8 mouse cellular contexts compared by ENCODE assay signal in genomic region chr4:108869730-108870374, GRCm38 (mm10). TPM values are rescaled to one million over a fixed set of nuclear protein-coding genes. Genes with fewer than 3 reads are reported as not detected.
DNase-seq lines count a peak whose midpoint lies in the region; ATAC-seq and TF ChIP-seq lines count a peak whose summit lies in the region.

No protein-coding gene starts in this region.

- H3K4me3 ChIP-seq in heart, embryonic 12.5 days = no peak overlapping the region
- no peak overlapping the region for H3K4me3 ChIP-seq in cortical plate, adult 2 months (ENCODE audit: insufficient read depth, low read length)
- H3K4me3 ChIP-seq in intestine, embryonic 16.5 days (ENCODE audit: low read length) = no peak overlapping the region
- no peak overlapping the region for H3K4me3 ChIP-seq in midbrain, embryonic 13.5 days (replicated peaks)

- 32% methylated on average over 10 of the region's 10 CpGs for WGBS in heart, embryonic 12.5 days
- 35% methylated on average over 10 of the region's 10 CpGs for WGBS in intestine, embryonic 16.5 days
- WGBS in midbrain, embryonic 13.5 days = 37% methylated on average over 10 of the region's 10 CpGs

- H3K27ac ChIP-seq in heart, embryonic 12.5 days (ENCODE audit: poor library complexity, severe bottlenecking) = no peak overlapping the region
- H3K27ac ChIP-seq in cortical plate, adult 2 months (ENCODE audit: insufficient read depth, low read length) = no peak overlapping the region
- H3K27ac ChIP-seq in intestine, embryonic 16.5 days (ENCODE audit: low read length) = no peak overlapping the region
- H3K27ac ChIP-seq in midbrain, embryonic 13.5 days = no peak overlapping the region

- no peak overlapping the region for H3K4me2 ChIP-seq in heart, embryonic 12.5 days
- no peak overlapping the region for H3K4me2 ChIP-seq in intestine, embryonic 16.5 days (ENCODE audit: low read depth, low read length)
- no peak overlapping the region for H3K4me2 ChIP-seq in midbrain, embryonic 13.5 days (replicated peaks)

- H3K36me3 ChIP-seq in heart, embryonic 12.5 days = no peaks in the 10 kb centered on the region
- H3K36me3 ChIP-seq in intestine, embryonic 16.5 days (ENCODE audit: control insufficient read depth, insufficient read depth, low read length) = no peaks in the 10 kb centered on the region
- peaks cover under 1% of the 10 kb centered on the region for H3K36me3 ChIP-seq in midbrain, embryonic 13.5 days

- no peaks in the 10 kb centered on the region for H3K4me1 ChIP-seq in heart, embryonic 12.5 days (replicated peaks)
- no peaks in the 10 kb centered on the region; the same call in 1 of the 2 replicates for H3K4me1 ChIP-seq in cortical plate, adult 2 months (ENCODE audit: control insufficient read depth, insufficient read depth, low read length)
- H3K4me1 ChIP-seq in intestine, embryonic 16.5 days (ENCODE audit: control insufficient read depth, insufficient read depth, low read length) = no peaks in the 10 kb centered on the region
- H3K4me1 ChIP-seq in midbrain, embryonic 13.5 days (replicated peaks) = no peaks in the 10 kb centered on the region

- ATAC-seq in heart, embryonic 12.5 days (ENCODE audit: insufficient number of reproducible peaks, low FRiP score) = no peak
- peak; percentile 72 for ATAC-seq in intestine, embryonic 16.5 days
- peak; percentile 92 for ATAC-seq in midbrain, embryonic 13.5 days

- TF ChIP-seq CTCF in cortical plate, adult 2 months (IDR thresholded peaks at IDR 0.05; ENCODE audit: extremely low read depth, insufficient read depth, low read length) = peak; percentile 99

- no peaks in the 10 kb centered on the region for H3K27me3 ChIP-seq in heart, embryonic 12.5 days (replicated peaks)
- no peaks in the 10 kb centered on the region for H3K27me3 ChIP-seq in intestine, embryonic 16.5 days (replicated peaks; ENCODE audit: control insufficient read depth, insufficient read depth, low read length)
- no peaks in the 10 kb centered on the region for H3K27me3 ChIP-seq in midbrain, embryonic 13.5 days

- H3K9ac ChIP-seq in heart, embryonic 12.5 days = no peak overlapping the region
- H3K9ac ChIP-seq in intestine, embryonic 16.5 days (ENCODE audit: low read depth, low read length) = no peak overlapping the region
- no peak overlapping the region for H3K9ac ChIP-seq in midbrain, embryonic 13.5 days (replicated peaks)

- DNase-seq in heart, adult 11 months = peak; percentile 91
- DNase-seq in gastrocnemius, adult 8-10 months (ENCODE audit: low spot score in 2 of 2) = peak; percentile 42 to 65
- DNase-seq in left cerebral cortex, postnatal 14 days (ENCODE audit: low spot score in 2 of 2) = peak; percentile 94 to 98
- DNase-seq in spleen, adult 12 weeks (ENCODE audit: low spot score) = peak; percentile 57

- intact Hi-C loops in left cerebral cortex, postnatal 14 days (cut with DNase I) = loop anchor here (1.0 to 10.0 kb wide), 2 partner anchors 106 to 295 kb away; no protein-coding TSS in a partner anchor

- TF ChIP-seq POLR2A in cortical plate, adult 2 months (IDR thresholded peaks at IDR 0.05; ENCODE audit: extremely low read depth, insufficient read depth, low read length) = no peak

- H3K9me3 ChIP-seq in heart, embryonic 12.5 days (replicated peaks) = no peaks in the 10 kb centered on the region
- H3K9me3 ChIP-seq in intestine, embryonic 16.5 days (ENCODE audit: control insufficient read depth, low read length) = no peaks in the 10 kb centered on the region
- no peaks in the 10 kb centered on the region for H3K9me3 ChIP-seq in midbrain, embryonic 13.5 days

RNA-seq across cellular contexts. Expression of gene Rab3b, which starts 9.0 kb away (rescaled TPM):
- 6.7 and 7.2 TPM in 2 replicates for polyA plus RNA-seq in heart, embryonic 12.5 days (2016; fragmentation: Nextera tagmentation; extraction: Ambion mirVana)
- polyA plus RNA-seq in cortical plate, adult 2 months (2012; rRNA removed) = 107 and 115 TPM in 2 replicates
- total RNA-seq in gastrocnemius, adult 8-10 months (2022) = not detected
- polyA plus RNA-seq in intestine, embryonic 16.5 days (2015; fragmentation: Nextera tagmentation; extraction: Ambion mirVana) = 8.6 and 9.8 TPM in 2 replicates
- total RNA-seq in left cerebral cortex, postnatal 14 days (2021) = 100 to 1,000 TPM; 106 to 123 TPM
- polyA plus RNA-seq in midbrain, embryonic 13.5 days (2015; fragmentation: Nextera tagmentation; extraction: Ambion mirVana) = 69.7 and 79.4 TPM in 2 replicates

RNA-seq across cellular contexts. Expression of gene A730015C16Rik, which starts 21.4 kb away (rescaled TPM):
- 1.7 and 2.0 TPM in 2 replicates for polyA plus RNA-seq in heart, embryonic 12.5 days (2016; fragmentation: Nextera tagmentation; extraction: Ambion mirVana)
- 0.32 TPM in 1 of 2 replicates, not detected in the other for polyA plus RNA-seq in cortical plate, adult 2 months (2012; rRNA removed)
- under 1 TPM in 1 of 4 experiments, not detected in 3; 0.22 TPM for total RNA-seq in gastrocnemius, adult 8-10 months (2022)
- 0.83 and 1.1 TPM in 2 replicates for polyA plus RNA-seq in intestine, embryonic 16.5 days (2015; fragmentation: Nextera tagmentation; extraction: Ambion mirVana)
- total RNA-seq in left cerebral cortex, postnatal 14 days (2021) = under 1 TPM; 0.27 to 0.40 TPM
- polyA plus RNA-seq in midbrain, embryonic 13.5 days (2015; fragmentation: Nextera tagmentation; extraction: Ambion mirVana) = 2.5 and 2.6 TPM in 2 replicates

RNA-seq across cellular contexts. Expression of gene Kti12, which starts 22.3 kb away (rescaled TPM):
- 25.9 and 30.8 TPM in 2 replicates for polyA plus RNA-seq in heart, embryonic 12.5 days (2016; fragmentation: Nextera tagmentation; extraction: Ambion mirVana)
- polyA plus RNA-seq in cortical plate, adult 2 months (2012; rRNA removed) = 18.3 and 18.4 TPM in 2 replicates
- 10 to 100 TPM; 23.2 to 28.8 (median 27.3) TPM for total RNA-seq in gastrocnemius, adult 8-10 months (2022)
- polyA plus RNA-seq in intestine, embryonic 16.5 days (2015; fragmentation: Nextera tagmentation; extraction: Ambion mirVana) = 52.4 and 53.2 TPM in 2 replicates
- total RNA-seq in left cerebral cortex, postnatal 14 days (2021) = 10 to 100 TPM; 15.5 to 16.6 TPM
- 30.6 and 30.9 TPM in 2 replicates for polyA plus RNA-seq in midbrain, embryonic 13.5 days (2015; fragmentation: Nextera tagmentation; extraction: Ambion mirVana)

RNA-seq across cellular contexts. Expression of gene Txndc12, which starts 35.5 kb away (rescaled TPM):
- polyA plus RNA-seq in heart, embryonic 12.5 days (2016; fragmentation: Nextera tagmentation; extraction: Ambion mirVana) = 138 and 141 TPM in 2 replicates
- polyA plus RNA-seq in cortical plate, adult 2 months (2012; rRNA removed) = 42.5 and 43.9 TPM in 2 replicates
- 10 to 100 TPM in 3 of 4 experiments, 1 to 10 TPM in 1; 9.8 to 13.5 (median 11.7) TPM for total RNA-seq in gastrocnemius, adult 8-10 months (2022)
- polyA plus RNA-seq in intestine, embryonic 16.5 days (2015; fragmentation: Nextera tagmentation; extraction: Ambion mirVana) = 81.9 and 91.0 TPM in 2 replicates
- total RNA-seq in left cerebral cortex, postnatal 14 days (2021) = 10 to 100 TPM; 40.4 to 45.2 TPM
- 79.6 and 80.6 TPM in 2 replicates for polyA plus RNA-seq in midbrain, embryonic 13.5 days (2015; fragmentation: Nextera tagmentation; extraction: Ambion mirVana)

RNA-seq across cellular contexts. Expression of gene Btf3l4, which starts 36.4 kb away (rescaled TPM):
- 182 and 186 TPM in 2 replicates for polyA plus RNA-seq in heart, embryonic 12.5 days (2016; fragmentation: Nextera tagmentation; extraction: Ambion mirVana)
- 81.4 and 82.5 TPM in 2 replicates for polyA plus RNA-seq in cortical plate, adult 2 months (2012; rRNA removed)
- total RNA-seq in gastrocnemius, adult 8-10 months (2022) = 10 to 100 TPM; 35.7 to 46.0 (median 41.9) TPM
- 113 and 115 TPM in 2 replicates for polyA plus RNA-seq in intestine, embryonic 16.5 days (2015; fragmentation: Nextera tagmentation; extraction: Ambion mirVana)
- total RNA-seq in left cerebral cortex, postnatal 14 days (2021) = 10 to 100 TPM; 92.3 to 98.6 TPM
- polyA plus RNA-seq in midbrain, embryonic 13.5 days (2015; fragmentation: Nextera tagmentation; extraction: Ambion mirVana) = 256 and 274 TPM in 2 replicates
